Mouse (Mus musculus) MEL (cell line): Measurements from ENCODE around the gene Secisbp2. TPM values are rescaled to one million over a fixed set of nuclear protein-coding genes. Genes with fewer than 3 reads are reported as not detected.

ENCODE experiments used
- DNase-seq: peaks from one replicate; pipeline ENCODE4 v3.0.0; 2011; ENCODE audit warnings: low read depth, low spot score
- H3K27ac ChIP-seq: 2 replicates; pipeline ENCODE4 v1.5.1; 2012; ENCODE audit warnings: low read depth, mild to moderate bottlenecking, control low read depth, low read length, moderate library complexity; ENCODE audit not compliant: control insufficient read depth
- H3K27me3 ChIP-seq, 2 experiments: fragments of 150-350 bp in 1 of 2; sonication (generic) in 1 of 2; 2 replicates each; pipeline ENCODE4 v1.6.1; 2012; ENCODE audit warnings: low read length in 2 of 2, mild to moderate bottlenecking in 2 of 2, improper control_type of control experiment in 1 of 2, moderate library complexity in 1 of 2; ENCODE audit not compliant: insufficient read depth in 2 of 2, control insufficient read depth in 1 of 2
- H3K36me3 ChIP-seq, 2 experiments: 2 replicates each; pipeline ENCODE4 v1.6.1; 2012 to 2014; ENCODE audit warnings: low read length in 2 of 2, improper control_type of control experiment in 1 of 2, inconsistent platforms in 1 of 2, mild to moderate bottlenecking in 1 of 2; ENCODE audit not compliant: insufficient read depth in 2 of 2, control insufficient read depth in 1 of 2
- H3K4me1 ChIP-seq, 2 experiments: fragments of 150-350 bp in 1 of 2; sonication (generic) in 1 of 2; 2 replicates each; pipeline ENCODE4 v1.6.1; 2012; ENCODE audit warnings: low read length in 2 of 2, improper control_type of control experiment in 1 of 2, mild to moderate bottlenecking in 1 of 2; ENCODE audit not compliant: insufficient read depth in 2 of 2, control insufficient read depth in 1 of 2
- H3K4me3 ChIP-seq, 2 experiments: fragments of 150-350 bp in 1 of 2; sonication (generic) in 1 of 2; 2 replicates each; pipeline ENCODE4 v1.5.1; 2012; ENCODE audit warnings: low read depth in 2 of 2, low read length in 2 of 2, mild to moderate bottlenecking in 2 of 2, moderate library complexity in 2 of 2, control low read depth in 1 of 2, improper control_type of control experiment in 1 of 2; ENCODE audit not compliant: control insufficient read depth in 1 of 2, insufficient read depth in 1 of 2
- H3K79me2 ChIP-seq: 2 replicates; pipeline ENCODE4 v1.6.1; 2012; ENCODE audit warnings: mild to moderate bottlenecking, low read length, moderate library complexity; ENCODE audit not compliant: control insufficient read depth, poor library complexity, insufficient read depth
- H3K9ac ChIP-seq: 2 replicates; pipeline ENCODE4 v1.6.1; 2012; ENCODE audit warnings: low read depth, mild to moderate bottlenecking, control low read depth, low read length, moderate library complexity; ENCODE audit not compliant: control insufficient read depth, poor library complexity, severe bottlenecking
- H3K9me3 ChIP-seq: fragments of 150-350 bp; sonication (generic); replicated peaks from 2 replicates; pipeline ENCODE4 v1.6.1; 2012; ENCODE audit warnings: mild to moderate bottlenecking, low read length, improper control_type of control experiment, moderate library complexity; ENCODE audit not compliant: insufficient read depth
- BHLHE40 ChIP-seq: IDR thresholded peaks from 2 replicates; pipeline ENCODE4 v1.6.1; 2012; ENCODE audit warnings: low read depth, mild to moderate bottlenecking, inconsistent platforms, low read length, improper control_type of control experiment, borderline replicate concordance
- CHD1 ChIP-seq: IDR thresholded peaks from 2 replicates; pipeline ENCODE4 v1.6.1; 2012; ENCODE audit warnings: low read depth, mild to moderate bottlenecking, inconsistent platforms, low read length, improper control_type of control experiment
- CHD2 ChIP-seq: IDR thresholded peaks from 2 replicates; pipeline ENCODE4 v1.6.1; 2011; ENCODE audit warnings: low read length, improper control_type of control experiment
- EP300 ChIP-seq, 2 experiments: IDR thresholded peaks; 2 replicates each; pipeline ENCODE4 v1.6.1; 2011; ENCODE audit warnings: improper control_type of control experiment in 2 of 2, low read length in 2 of 2, low read depth in 1 of 2, mild to moderate bottlenecking in 1 of 2
- ETS1 ChIP-seq: IDR thresholded peaks from 2 replicates; pipeline ENCODE4 v1.6.1; 2012; ENCODE audit warnings: low read depth, mild to moderate bottlenecking, inconsistent platforms, low read length, improper control_type of control experiment, moderate library complexity
- GATA1 ChIP-seq: IDR thresholded peaks from 2 replicates; pipeline ENCODE4 v1.6.1; 2011; ENCODE audit warnings: low read depth, low read length, improper control_type of control experiment
- HCFC1 ChIP-seq: IDR thresholded peaks from 2 replicates; pipeline ENCODE4 v1.6.1; 2012; ENCODE audit warnings: low read depth, mild to moderate bottlenecking, inconsistent platforms, low read length, improper control_type of control experiment, moderate library complexity
- MAX ChIP-seq: IDR thresholded peaks from 2 replicates; pipeline ENCODE4 v1.6.1; 2011; ENCODE audit warnings: low read length, improper control_type of control experiment
- MEF2A ChIP-seq: IDR thresholded peaks from 2 replicates; pipeline ENCODE4 v1.6.1; 2014; ENCODE audit warnings: low read depth, mild to moderate bottlenecking, inconsistent platforms, low read length, improper control_type of control experiment; ENCODE audit not compliant: poor library complexity, insufficient replicate concordance, severe bottlenecking; ENCODE audit errors: extremely low read depth
- MXI1 ChIP-seq: IDR thresholded peaks from 2 replicates; pipeline ENCODE4 v1.6.1; 2011; ENCODE audit warnings: mild to moderate bottlenecking, low read depth, low read length, improper control_type of control experiment
- MYC ChIP-seq: IDR thresholded peaks from 2 replicates; pipeline ENCODE4 v1.6.1; 2011; ENCODE audit warnings: low read depth, mild to moderate bottlenecking, low read length, improper control_type of control experiment, moderate library complexity
- NRF1 ChIP-seq: IDR thresholded peaks from 2 replicates; pipeline ENCODE4 v1.6.1; 2014; ENCODE audit warnings: low read depth, mild to moderate bottlenecking, inconsistent platforms, low read length, improper control_type of control experiment, moderate library complexity; ENCODE audit not compliant: poor library complexity, insufficient read depth, severe bottlenecking
- POLR2A ChIP-seq, 2 experiments: IDR thresholded peaks; 2 replicates each; pipeline ENCODE4 v1.6.1; 2011 to 2012; ENCODE audit warnings: low read length in 2 of 2, mild to moderate bottlenecking in 2 of 2, control low read depth in 1 of 2, improper control_type of control experiment in 1 of 2, low read depth in 1 of 2, moderate library complexity in 1 of 2; ENCODE audit not compliant: control insufficient read depth in 1 of 2, insufficient read depth in 1 of 2, poor library complexity in 1 of 2
- POLR2AphosphoS2 ChIP-seq: IDR thresholded peaks from 2 replicates; pipeline ENCODE4 v1.6.1; 2011; ENCODE audit warnings: low read length, improper control_type of control experiment
- RCOR1 ChIP-seq: IDR thresholded peaks from 2 replicates; pipeline ENCODE4 v1.6.1; 2012; ENCODE audit warnings: low read depth, mild to moderate bottlenecking, inconsistent platforms, low read length, improper control_type of control experiment
- SIN3A ChIP-seq: IDR thresholded peaks from 2 replicates; pipeline ENCODE4 v1.6.1; 2012; ENCODE audit warnings: low read length, improper control_type of control experiment, inconsistent platforms
- TAL1 ChIP-seq: IDR thresholded peaks from 2 replicates; pipeline ENCODE4 v1.6.1; 2012; ENCODE audit warnings: mild to moderate bottlenecking, inconsistent platforms, low read length, moderate library complexity, mixed read lengths
- TBP ChIP-seq: IDR thresholded peaks from 2 replicates; pipeline ENCODE4 v1.8.0; 2011; ENCODE audit warnings: low read depth, low read length, improper control_type of control experiment
- TCF12 ChIP-seq: IDR thresholded peaks from 2 replicates; pipeline ENCODE4 v1.6.1; 2014; ENCODE audit warnings: low read depth, mild to moderate bottlenecking, inconsistent platforms, low read length, improper control_type of control experiment, moderate library complexity
- USF1 ChIP-seq: IDR thresholded peaks from 2 replicates; pipeline ENCODE4 v1.6.1; 2014; ENCODE audit warnings: low read depth, mild to moderate bottlenecking, inconsistent platforms, low read length, improper control_type of control experiment, moderate library complexity
- ZC3H11A ChIP-seq: IDR thresholded peaks from 2 replicates; pipeline ENCODE4 v1.6.1; 2012; ENCODE audit warnings: low read depth, mild to moderate bottlenecking, inconsistent platforms, low read length, improper control_type of control experiment
- ZKSCAN1 ChIP-seq: IDR thresholded peaks from 2 replicates; pipeline ENCODE4 v1.6.1; 2012; ENCODE audit warnings: low read depth, mild to moderate bottlenecking, inconsistent platforms, low read length, improper control_type of control experiment, moderate library complexity
- ZNF384 ChIP-seq: IDR thresholded peaks from 2 replicates; pipeline ENCODE4 v1.6.1; 2012; ENCODE audit warnings: low read depth, mild to moderate bottlenecking, inconsistent platforms, low read length, improper control_type of control experiment
- polyA plus RNA-seq, 2 experiments: library from polyadenylated mRNA; stranded (reverse) in 1 of 2; unstranded in 1 of 2; fragments of >175 nt in 1 of 2; fragments of >200 nt in 1 of 2; gene quantifications; 2 replicates each; pipeline versions ENCODE4 v1.2.1 to v1.2.4; 2012; ENCODE audit warnings: low replicate concordance in 2 of 2, low read depth in 1 of 2; ENCODE audit not compliant: insufficient read length in 2 of 2, insufficient read depth in 1 of 2, missing spikeins in 1 of 2
- total RNA-seq: library from RNA; depleted of rRNA; stranded (reverse); fragments of 300-350 nt; gene quantifications from 2 replicates; pipeline ENCODE4 v1.2.3, GENCODE M21; 2012

Secisbp2 gene
- total and polyA plus RNA-seq, 3 experiments: 26.0 to 76.4 (median 28.5) TPM

GRCm38 (mm10) chr13:51643924-51644828, 7.3 kb upstream of the Secisbp2 start:
- Histone ChIP-seq H3K4me1 (peaks cover 2 to 6% of the 10 kb centered on the region in 2 experiments), H3K79me2 (peaks cover 38% of the 10 kb centered on the region), H3K36me3 (peaks cover 4 to 20% of the 10 kb centered on the region in 2 experiments; a peak in 3 of 4 replicates), H3K9ac (peak overlapping the region; percentile 79), H3K9me3 (no peaks in the 10 kb centered on the region), H3K4me3 (peak overlapping the region; percentile 69 to 72), H3K27me3 (no peaks in the 10 kb centered on the region), H3K27ac (peak overlapping the region; percentile 86)
- TF ChIP-seq ETS1 (peak; percentile 84), HCFC1 (peak; percentile 23; the same call in 1 of the 2 replicates), SIN3A (peak; percentile 29), MEF2A (peak; percentile 79; the same call in 1 of the 2 replicates), MAX (peak; percentile 50; the same call in 1 of the 2 replicates), TAL1 (peak; percentile 38), BHLHE40 (peak; percentile 84), GATA1 (peak; percentile 74), EP300 (IDR thresholded peaks at IDR 0.05; ENCODE audit: low read depth in 1 of 2, low read length in 2 of 2) (peak; percentile 62 to 67; a peak in 3 of 4 replicates), POLR2A (IDR thresholded peaks at IDR 0.05; ENCODE audit: control insufficient read depth in 1 of 2, insufficient read depth in 1 of 2, low read depth in 1 of 2, low read length in 2 of 2, poor library complexity in 1 of 2) (no peak), CHD2 (no peak), ZC3H11A (no peak), MXI1 (peak; percentile 61), ZKSCAN1 (no peak), POLR2AphosphoS2 (peak; percentile 46), RCOR1 (peak; percentile 44; the same call in 1 of the 2 replicates), ZNF384 (peak; percentile 81), TCF12 (0 out of 2 replicates have a peak, but pooled peaks have one; percentile 27), USF1 (peak; percentile 47; the same call in 1 of the 2 replicates), CHD1 (peak; percentile 93), TBP (0 out of 2 replicates have a peak, but pooled peaks have one; percentile 11), MYC (no peak), NRF1 (no peak)
- peak; percentile 72 for DNase-seq
